ENCODE assay signal across 24 mouse cellular contexts in genomic region chr3:137217245-137217644, GRCm38 (mm10).
A peak's percentile ranks its signal among the peaks of the same experiment; 100 is the strongest.
DNase-seq lines count a peak whose midpoint lies in the region; ATAC-seq and TF ChIP-seq lines count a peak whose summit lies in the region.
"Had no signal": no experiment of that assay in that cellular context is flagged by ENCODE, and none has a peak within 500 bp of the region (broad histone marks: within the 10 kb centered on the region; RNA-seq: fewer than 3 reads in every experiment).

No protein-coding gene starts in this region.

- no peak overlapping the region for H3K27ac ChIP-seq in heart, embryonic 14.5 days (replicated peaks in 1 of 2; ENCODE audit: control insufficient read depth in 1 of 2, insufficient read depth in 1 of 2, low read depth in 2 of 2, low read length in 2 of 2)
- H3K27ac ChIP-seq in lung, embryonic 16.5 days (ENCODE audit: low read length): no peak overlapping the region
- H3K27ac ChIP-seq: heart, embryonic 15.5 days; hindbrain, embryonic 10.5 days; kidney, embryonic 15.5 days; limb, embryonic 10.5 days; midbrain, embryonic 15.5 days; neural tube, embryonic 12.5 days; stomach, postnatal 0 days had no signal

- peak; percentile 56; the same call in 1 of the 2 replicates for ATAC-seq in heart, embryonic 14.5 days (ENCODE audit: insufficient number of reproducible peaks, insufficient read depth, low FRiP score, low read depth)
- ATAC-seq in lung, embryonic 16.5 days (ENCODE audit: low read depth): 0 out of 2 replicates have a peak, but pooled peaks have one; percentile 34
- no peak for ATAC-seq in frontal cortex, adult (ENCODE audit: low TSS enrichment)
- ATAC-seq: activated CD4-positive, CD25-positive, alpha-beta regulatory T cell, adult 4 months; hindbrain, embryonic 16.5 days; intestine, embryonic 16.5 days; midbrain, embryonic 15.5 days had no signal

- H3K4me3 ChIP-seq in heart, embryonic 14.5 days (ENCODE audit: control insufficient read depth in 1 of 2, insufficient read depth in 1 of 2, low read depth in 1 of 2, low read length in 2 of 2): no peak overlapping the region
- H3K4me3 ChIP-seq in lung, embryonic 16.5 days (ENCODE audit: low read length): no peak overlapping the region
- no peak overlapping the region for H3K4me3 ChIP-seq in lung, adult 2 months (replicated peaks; ENCODE audit: extremely low read depth, low read depth, low read length)
- H3K4me3 ChIP-seq: heart, embryonic 15.5 days; hindbrain, embryonic 10.5 days; kidney, embryonic 15.5 days; limb, embryonic 10.5 days; midbrain, embryonic 15.5 days; neural tube, embryonic 12.5 days had no signal

- no peaks in the 10 kb centered on the region for H3K9me3 ChIP-seq in heart, embryonic 14.5 days (ENCODE audit: control insufficient read depth, low read length)
- no peaks in the 10 kb centered on the region for H3K9me3 ChIP-seq in lung, embryonic 16.5 days (ENCODE audit: control insufficient read depth, low read length)
- H3K9me3 ChIP-seq: heart, embryonic 15.5 days; hindbrain, embryonic 10.5 days; kidney, embryonic 15.5 days; limb, embryonic 10.5 days; midbrain, embryonic 15.5 days; neural tube, embryonic 12.5 days had no signal

- no peak overlapping the region for H3K4me2 ChIP-seq in heart, embryonic 14.5 days (ENCODE audit: low read length)
- no peak overlapping the region for H3K4me2 ChIP-seq in lung, embryonic 16.5 days (ENCODE audit: low read depth, low read length)
- H3K4me2 ChIP-seq: heart, embryonic 15.5 days; kidney, embryonic 15.5 days; midbrain, embryonic 15.5 days; neural tube, embryonic 12.5 days had no signal

- H3K36me3 ChIP-seq in heart, embryonic 14.5 days (ENCODE audit: control insufficient read depth, insufficient read depth, low read length): no peaks in the 10 kb centered on the region
- H3K36me3 ChIP-seq in lung, embryonic 16.5 days (ENCODE audit: control insufficient read depth, insufficient read depth, low read length): no peaks in the 10 kb centered on the region
- H3K36me3 ChIP-seq: heart, embryonic 15.5 days; hindbrain, embryonic 10.5 days; kidney, embryonic 15.5 days; limb, embryonic 10.5 days; midbrain, embryonic 15.5 days; neural tube, embryonic 12.5 days had no signal

- no peaks in the 10 kb centered on the region for H3K4me1 ChIP-seq in heart, embryonic 14.5 days (ENCODE audit: control insufficient read depth in 2 of 2, insufficient read depth in 2 of 2, low read length in 2 of 2)
- H3K4me1 ChIP-seq in lung, embryonic 16.5 days (replicated peaks; ENCODE audit: control insufficient read depth, insufficient read depth, low read length): no peaks in the 10 kb centered on the region
- H3K4me1 ChIP-seq in lung, adult 2 months (ENCODE audit: control insufficient read depth, insufficient read depth, low read length): no peaks in the 10 kb centered on the region; the same call in 1 of the 2 replicates
- H3K4me1 ChIP-seq: hindbrain, embryonic 10.5 days; kidney, embryonic 15.5 days; limb, embryonic 10.5 days; midbrain, embryonic 15.5 days; neural tube, embryonic 12.5 days had no signal

- DNase-seq in heart, adult 18-20 months: no peak
- no peak for DNase-seq in lung, adult 2 months
- peak; percentile 9 for DNase-seq in embryo, embryonic 9.5 days (ENCODE audit: extremely low spot score)
- DNase-seq in B cell, adult 2 months: no peak
- DNase-seq: adrenal gland, adult 8-10 months; cerebellum, adult 11-12 months; gastrocnemius, postnatal 36 days; liver; right cerebral cortex, postnatal 14 days; thymus, adult 2 months; thymus, postnatal 4 days had no signal

- no peaks in the 10 kb centered on the region for H3K27me3 ChIP-seq in heart, embryonic 14.5 days (ENCODE audit: control insufficient read depth, insufficient read depth, low read length)
- no peaks in the 10 kb centered on the region for H3K27me3 ChIP-seq in lung, embryonic 16.5 days (ENCODE audit: control insufficient read depth, insufficient read depth, low read depth, low read length)
- H3K27me3 ChIP-seq: heart, embryonic 15.5 days; kidney, embryonic 15.5 days; midbrain, embryonic 15.5 days; neural tube, embryonic 12.5 days had no signal

- TF ChIP-seq CTCF in lung, adult 2 months (IDR thresholded peaks at IDR 0.05; ENCODE audit: insufficient read depth, low read length): no peak

- no peak for TF ChIP-seq POLR2A in lung, adult 2 months (IDR thresholded peaks at IDR 0.05; ENCODE audit: borderline replicate concordance, extremely low read depth, low read depth, low read length)

- no peak overlapping the region for H3K9ac ChIP-seq in heart, embryonic 14.5 days (ENCODE audit: low read length)
- no peak overlapping the region for H3K9ac ChIP-seq in lung, embryonic 16.5 days (ENCODE audit: low read length)
- H3K9ac ChIP-seq: heart, embryonic 15.5 days; kidney, embryonic 15.5 days; midbrain, embryonic 15.5 days; neural tube, embryonic 12.5 days had no signal
